Mouse (Mus musculus) embryonic facial prominence, embryonic 12.5 days (tissue): ENCODE data around the gene Iqck. TPM values are rescaled to one million over a fixed set of nuclear protein-coding genes. Genes with fewer than 3 reads are reported as not detected.

Experiments
- ATAC-seq: fragments of 200-750 bp; cut with Nextera tagmentation; 2 replicates; pipeline ENCODE4 v1.8.0; 2017; ENCODE audit not compliant: insufficient number of reproducible peaks, insufficient read depth, low FRiP score, low TSS enrichment
- H3K27ac ChIP-seq: fragments of 300-500 bp; sonication (generic); 2 replicates; pipeline ENCODE4 v1.5.1; 2016; ENCODE audit warnings: mild to moderate bottlenecking
- H3K27me3 ChIP-seq: fragments of 300-500 bp; sonication (generic); 2 replicates; pipeline ENCODE4 v1.6.1; 2016; ENCODE audit warnings: mild to moderate bottlenecking, moderate library complexity
- H3K36me3 ChIP-seq: fragments of 300-500 bp; sonication (generic); 2 replicates; pipeline ENCODE4 v1.6.1; 2016; ENCODE audit warnings: mild to moderate bottlenecking
- H3K4me1 ChIP-seq: fragments of 300-500 bp; sonication (generic); 2 replicates; pipeline ENCODE4 v1.6.1; 2016
- H3K4me2 ChIP-seq: fragments of 300-500 bp; sonication (generic); replicated peaks from 2 replicates; pipeline ENCODE4 v1.6.1; 2016; ENCODE audit warnings: mild to moderate bottlenecking, moderate library complexity
- H3K4me3 ChIP-seq: fragments of 300-500 bp; sonication (generic); 2 replicates; pipeline ENCODE4 v1.5.1; 2016; ENCODE audit warnings: mild to moderate bottlenecking
- H3K9ac ChIP-seq: fragments of 300-500 bp; sonication (generic); 2 replicates; pipeline ENCODE4 v1.6.1; 2016; ENCODE audit warnings: mild to moderate bottlenecking, moderate library complexity
- H3K9me3 ChIP-seq: fragments of 300-500 bp; sonication (generic); 2 replicates; pipeline ENCODE4 v1.6.1; 2016; ENCODE audit warnings: mild to moderate bottlenecking, moderate library complexity
- WGBS: fragments of 180-500 bp; shearing (Covaris S2); methylation state at CpG from one replicate; pipeline ENCODE4 v1.1.7; 2016; 5-methylcytosine and 5-hydroxymethylcytosine counted together
- polyA plus RNA-seq: library from polyadenylated mRNA; unstranded; fragments of >200 nt; fragmentation: Nextera tagmentation; extraction: Ambion mirVana; gene quantifications from 2 replicates; pipeline ENCODE4 v1.2.1, GENCODE M21; 2016

The Iqck gene
- polyA plus RNA-seq, 1 experiment from 2014 or later: 3.5 TPM

- Histone ChIP-seq H3K4me1 (no peaks in the 10 kb centered on the region), H3K9ac (no peak overlapping the region), H3K4me2 (no peak overlapping the region), H3K36me3 (no peaks in the 10 kb centered on the region), H3K4me3 (no peak overlapping the region), H3K9me3 (no peaks in the 10 kb centered on the region), H3K27ac (0 out of 2 replicates have a peak overlapping the region, but pooled peaks have one; percentile 1), H3K27me3 (no peaks in the 10 kb centered on the region)
- no peak for ATAC-seq
- 43% methylated on average over 10 of the region's 10 CpGs for WGBS
These were observed 40.2 kb downstream of the Iqck start for GRCm38 (mm10) chr7:118895469-118896450.

- peaks cover 5% of the 10 kb centered on the region; the same call in 1 of the 2 replicates for H3K4me1 ChIP-seq
- ATAC-seq: no peak
- H3K27me3 ChIP-seq: no peaks in the 10 kb centered on the region
- no peak overlapping the region for H3K4me2 ChIP-seq
- H3K27ac ChIP-seq: no peak overlapping the region
- no peaks in the 10 kb centered on the region for H3K9me3 ChIP-seq
- H3K36me3 ChIP-seq: no peaks in the 10 kb centered on the region
- no peak overlapping the region for H3K9ac ChIP-seq
- no peak overlapping the region for H3K4me3 ChIP-seq
These were observed 42.5 kb downstream of the Iqck start for GRCm38 (mm10) chr7:118898063-118898462.

GRCm38 (mm10) chr7:118900090-118900489 is 44.5 kb downstream of the Iqck start:
- no peak overlapping the region for H3K27ac ChIP-seq

GRCm38 (mm10) chr7:118902944-118903343 is 47.4 kb downstream of the Iqck start:
- Histone ChIP-seq H3K4me2 (0 out of 2 replicates have a peak overlapping the region, but pooled peaks have one; percentile 22), H3K4me3 (no peak overlapping the region), H3K27me3 (no peaks in the 10 kb centered on the region), H3K27ac (peak overlapping the region; percentile 72), H3K9ac (no peak overlapping the region), H3K36me3 (no peaks in the 10 kb centered on the region), H3K9me3 (no peaks in the 10 kb centered on the region), H3K4me1 (peaks cover 8% of the 10 kb centered on the region; the same call in 1 of the 2 replicates)
- ATAC-seq: peak; percentile 62; the same call in 1 of the 2 replicates
- WGBS: 44% methylated on average over 13 of the region's 13 CpGs

More at GRCm38 (mm10) chr7:118900090-118900489, 44.5 kb downstream of the Iqck start:
- H3K9ac ChIP-seq: no peak overlapping the region
- H3K4me3 ChIP-seq: no peak overlapping the region
- no peaks in the 10 kb centered on the region for H3K27me3 ChIP-seq
- no peak for ATAC-seq
- H3K9me3 ChIP-seq: no peaks in the 10 kb centered on the region
- H3K36me3 ChIP-seq: no peaks in the 10 kb centered on the region
- no peak overlapping the region for H3K4me2 ChIP-seq
- WGBS: 73% methylated on average over 2 of the region's 2 CpGs
- peaks cover 8% of the 10 kb centered on the region; the same call in 1 of the 2 replicates for H3K4me1 ChIP-seq

- Histone ChIP-seq H3K36me3 (no peaks in the 10 kb centered on the region), H3K4me3 (no peak overlapping the region), H3K9me3 (no peaks in the 10 kb centered on the region), H3K4me1 (peaks cover 8% of the 10 kb centered on the region; the same call in 1 of the 2 replicates), H3K4me2 (no peak overlapping the region), H3K27me3 (no peaks in the 10 kb centered on the region), H3K9ac (no peak overlapping the region), H3K27ac (no peak overlapping the region)
- WGBS: 89% methylated on average over 9 of the region's 9 CpGs
- ATAC-seq: no peak
These were observed 48.3 kb downstream of the Iqck start for GRCm38 (mm10) chr7:118903879-118904278.

GRCm38 (mm10) chr7:118904530-118904929 is 49.0 kb downstream of the Iqck start:
- Histone ChIP-seq H3K4me1 (peaks cover 8% of the 10 kb centered on the region; the same call in 1 of the 2 replicates), H3K4me3 (no peak overlapping the region), H3K36me3 (no peaks in the 10 kb centered on the region), H3K9ac (no peak overlapping the region), H3K9me3 (no peaks in the 10 kb centered on the region), H3K27me3 (no peaks in the 10 kb centered on the region), H3K27ac (no peak overlapping the region), H3K4me2 (no peak overlapping the region)
- 79% methylated on average over 4 of the region's 4 CpGs for WGBS
- ATAC-seq: no peak

- H3K27ac ChIP-seq: no peak overlapping the region
- no peak overlapping the region for H3K4me2 ChIP-seq
- no peak for ATAC-seq
- WGBS: 50% methylated on average over 8 of the region's 8 CpGs
- no peak overlapping the region for H3K4me3 ChIP-seq
- H3K9ac ChIP-seq: no peak overlapping the region
- H3K9me3 ChIP-seq: no peaks in the 10 kb centered on the region
- H3K27me3 ChIP-seq: no peaks in the 10 kb centered on the region
- H3K4me1 ChIP-seq: no peaks in the 10 kb centered on the region
- no peaks in the 10 kb centered on the region for H3K36me3 ChIP-seq
These were observed 53.5 kb downstream of the Iqck start for GRCm38 (mm10) chr7:118908961-118909515.

- Histone ChIP-seq H3K4me1 (no peaks in the 10 kb centered on the region), H3K4me3 (no peak overlapping the region), H3K9me3 (no peaks in the 10 kb centered on the region), H3K4me2 (no peak overlapping the region), H3K9ac (no peak overlapping the region), H3K27me3 (no peaks in the 10 kb centered on the region), H3K27ac (no peak overlapping the region), H3K36me3 (no peaks in the 10 kb centered on the region)
- WGBS: 77% methylated on average over 2 of the region's 2 CpGs
- ATAC-seq: no peak
These were observed 54.9 kb downstream of the Iqck start for GRCm38 (mm10) chr7:118910464-118910863.

GRCm38 (mm10) chr7:118911170-118911569 is 55.6 kb downstream of the Iqck start:
- WGBS: 94% methylated on average over 2 of the region's 2 CpGs

GRCm38 (mm10) chr7:118911571-118911970 is 56.0 kb downstream of the Iqck start:
- Histone ChIP-seq H3K36me3 (no peaks in the 10 kb centered on the region), H3K4me2 (no peak overlapping the region), H3K27me3 (no peaks in the 10 kb centered on the region), H3K4me1 (no peaks in the 10 kb centered on the region), H3K9ac (no peak overlapping the region), H3K9me3 (no peaks in the 10 kb centered on the region), H3K27ac (no peak overlapping the region), H3K4me3 (no peak overlapping the region)
- 76% methylated on average over 7 of the region's 7 CpGs for WGBS
- no peak for ATAC-seq

More at GRCm38 (mm10) chr7:118911170-118911569, 55.6 kb downstream of the Iqck start:
- no peak overlapping the region for H3K4me3 ChIP-seq
- H3K4me1 ChIP-seq: no peaks in the 10 kb centered on the region
- H3K4me2 ChIP-seq: no peak overlapping the region
- ATAC-seq: no peak
- H3K9me3 ChIP-seq: no peaks in the 10 kb centered on the region
- H3K9ac ChIP-seq: no peak overlapping the region
- no peaks in the 10 kb centered on the region for H3K36me3 ChIP-seq
- H3K27ac ChIP-seq: no peak overlapping the region
- no peaks in the 10 kb centered on the region for H3K27me3 ChIP-seq

GRCm38 (mm10) chr7:118912049-118912490 is 56.5 kb downstream of the Iqck start:
- Histone ChIP-seq H3K36me3 (no peaks in the 10 kb centered on the region), H3K27me3 (no peaks in the 10 kb centered on the region), H3K9me3 (no peaks in the 10 kb centered on the region), H3K9ac (no peak overlapping the region), H3K27ac (no peak overlapping the region), H3K4me3 (no peak overlapping the region), H3K4me2 (no peak overlapping the region), H3K4me1 (no peaks in the 10 kb centered on the region)
- ATAC-seq: no peak
- 41% methylated on average over 8 of the region's 8 CpGs for WGBS
